Mouse (Mus musculus): ENCODE data around the gene Rab3ip.

Gene Rab3ip

DNA sequence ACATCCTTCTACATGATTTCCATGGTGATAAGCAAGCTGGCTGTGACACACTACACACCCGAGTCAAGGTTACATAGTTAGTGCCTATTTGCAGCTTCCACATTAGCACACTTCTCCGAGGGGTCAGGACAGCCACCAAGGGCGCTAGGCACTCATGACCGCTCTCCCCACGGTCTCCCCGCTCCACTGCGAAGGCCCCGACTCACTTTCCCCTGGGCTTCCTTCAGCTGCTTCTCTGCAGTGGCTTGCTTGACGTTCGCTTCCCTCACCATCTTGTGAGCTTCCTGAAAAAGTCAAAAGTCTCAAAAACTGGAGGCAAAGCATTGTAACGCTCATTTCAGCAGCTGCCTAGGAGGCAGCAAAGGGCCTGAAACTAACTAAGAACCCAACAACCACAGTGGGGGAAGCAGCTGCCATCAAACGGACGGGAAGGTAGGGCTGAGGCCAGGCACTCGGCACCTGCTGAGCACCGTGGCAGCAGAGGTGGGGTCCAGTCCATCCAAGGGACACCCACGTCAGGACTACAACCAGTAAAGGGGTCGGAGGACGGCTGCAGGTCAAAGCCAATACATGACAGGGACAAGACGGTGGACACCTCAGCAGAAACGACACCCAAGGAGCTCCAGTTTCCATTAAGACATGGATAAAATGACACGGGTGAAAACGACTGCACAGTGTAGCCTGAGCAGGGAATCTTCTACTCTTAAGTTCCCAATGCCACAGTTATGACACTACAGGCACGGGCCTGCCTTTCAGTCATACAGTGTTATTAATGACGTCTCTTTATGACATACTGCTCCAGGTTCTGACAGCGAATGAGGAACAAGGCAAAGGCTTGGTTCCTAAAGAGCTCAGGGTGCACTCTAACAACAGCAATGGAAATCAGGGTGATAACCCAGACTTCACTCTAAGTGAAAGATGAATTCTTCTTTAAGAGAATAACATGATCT, 30.9 kb downstream of the Rab3ip start:
- no peak for DNase-seq (ENCODE audit: low spot score)

DNA sequence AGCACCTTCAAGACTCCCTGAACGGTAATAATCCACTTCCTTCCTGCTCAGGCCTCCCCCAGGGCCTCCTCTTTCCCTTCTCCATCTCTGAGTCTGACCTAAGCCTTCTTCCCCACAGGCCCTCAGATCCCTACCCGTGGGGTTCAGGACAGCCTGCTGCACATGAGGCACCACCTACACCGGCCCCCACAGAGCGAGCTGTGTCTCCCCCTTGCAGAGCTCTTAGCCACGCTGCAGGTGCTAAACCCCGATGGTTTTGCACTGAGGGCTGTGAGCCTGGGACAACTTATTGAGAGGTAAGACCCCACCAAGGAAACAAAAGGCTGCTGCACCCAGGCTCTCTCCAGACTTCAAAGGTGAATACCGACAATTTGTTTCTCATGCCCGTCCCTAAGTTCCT, 34.0 kb downstream of the Rab3ip start:
- DNase-seq (ENCODE audit: low spot score): no peak

DNA sequence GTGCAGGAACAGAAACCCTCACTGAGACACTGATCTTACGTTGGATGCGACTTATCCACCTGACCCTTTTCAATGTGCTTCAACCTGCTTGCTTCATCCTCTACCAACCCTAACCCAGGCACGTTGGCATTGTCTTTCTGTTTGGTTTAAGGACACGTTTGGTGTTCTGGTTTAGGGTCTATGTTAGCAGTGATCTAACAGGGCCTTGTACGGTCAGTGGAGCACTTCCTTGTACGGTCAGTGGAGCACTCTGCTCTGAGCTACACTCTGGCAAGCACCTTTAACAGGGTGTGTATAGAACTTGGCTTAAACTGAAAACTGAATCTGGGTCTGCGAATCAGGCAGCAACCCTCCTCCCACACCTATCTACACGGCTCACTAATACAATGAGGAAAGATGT, 35.3 kb downstream of the Rab3ip start:
- no peak for DNase-seq (ENCODE audit: low spot score)

DNA sequence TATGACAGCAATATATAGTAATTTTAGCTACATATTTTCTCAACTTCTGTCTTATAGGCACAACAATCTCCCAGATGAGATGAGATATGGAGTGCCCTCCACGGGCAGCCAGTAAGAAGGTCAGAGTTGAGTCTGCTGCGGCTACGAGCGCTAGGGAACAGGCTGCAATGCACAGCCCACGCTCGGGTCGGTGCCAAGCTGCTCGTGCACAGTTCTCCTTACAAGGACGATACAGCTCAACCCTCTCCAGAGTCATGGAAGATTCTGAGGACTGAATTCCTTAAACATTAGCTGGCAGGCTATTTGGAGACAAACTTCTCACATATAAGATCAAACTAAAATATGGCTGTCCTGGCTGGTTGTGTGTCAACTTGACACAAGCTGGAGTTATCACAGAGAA, 36.0 kb downstream of the Rab3ip start:
- DNase-seq (ENCODE audit: low spot score): no peak

DNA sequence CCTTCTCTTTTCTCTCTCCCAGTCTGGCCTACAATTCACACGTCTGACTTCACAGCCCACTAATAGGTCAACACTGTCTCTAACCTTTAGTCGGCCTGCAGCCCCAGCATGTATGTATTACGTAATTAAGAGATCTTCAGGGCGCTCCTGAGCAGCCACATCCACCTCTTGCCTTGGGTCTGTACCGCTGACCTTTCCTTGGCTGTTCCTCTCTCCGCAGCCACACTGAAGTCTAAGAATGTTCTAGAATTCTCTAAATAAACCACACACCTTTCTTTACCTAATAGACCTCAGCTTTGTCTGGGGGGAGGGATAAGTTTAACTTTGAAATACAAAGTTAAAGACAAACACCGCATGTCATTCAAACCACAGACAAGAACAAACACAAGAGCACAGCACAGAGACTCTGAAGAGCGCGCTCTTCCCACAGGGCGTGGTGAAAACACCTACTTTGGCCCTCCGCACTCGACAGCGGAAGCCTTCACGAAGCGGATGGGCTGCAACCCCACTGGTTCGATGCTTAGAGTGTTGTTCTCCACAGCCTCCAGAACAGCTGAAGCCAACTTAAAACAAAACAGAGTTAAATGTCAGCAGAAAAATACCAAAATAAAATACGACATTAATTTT, 36.8 kb downstream of the Rab3ip start:
- DNase-seq (ENCODE audit: low spot score): no peak

DNA sequence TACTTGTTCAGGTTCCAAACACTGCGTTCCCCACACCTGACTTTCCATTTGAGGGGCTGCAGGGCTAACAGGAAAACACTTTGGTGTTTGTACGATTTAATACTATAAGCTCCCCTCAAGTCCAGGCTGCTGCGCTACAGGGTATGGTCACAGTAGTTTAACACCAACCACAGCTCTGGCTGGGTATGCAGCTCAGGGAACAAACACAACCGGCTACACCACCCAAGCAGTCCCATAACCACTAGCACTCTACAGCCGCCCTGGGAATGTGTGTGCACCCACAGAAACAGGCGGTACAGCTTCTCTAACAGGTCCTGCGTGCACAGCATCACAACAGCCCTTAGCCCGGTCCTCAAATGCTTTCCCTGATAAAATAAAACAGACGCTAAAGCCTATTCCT, 37.7 kb downstream of the Rab3ip start:
- no peak for DNase-seq (ENCODE audit: low spot score)

DNA sequence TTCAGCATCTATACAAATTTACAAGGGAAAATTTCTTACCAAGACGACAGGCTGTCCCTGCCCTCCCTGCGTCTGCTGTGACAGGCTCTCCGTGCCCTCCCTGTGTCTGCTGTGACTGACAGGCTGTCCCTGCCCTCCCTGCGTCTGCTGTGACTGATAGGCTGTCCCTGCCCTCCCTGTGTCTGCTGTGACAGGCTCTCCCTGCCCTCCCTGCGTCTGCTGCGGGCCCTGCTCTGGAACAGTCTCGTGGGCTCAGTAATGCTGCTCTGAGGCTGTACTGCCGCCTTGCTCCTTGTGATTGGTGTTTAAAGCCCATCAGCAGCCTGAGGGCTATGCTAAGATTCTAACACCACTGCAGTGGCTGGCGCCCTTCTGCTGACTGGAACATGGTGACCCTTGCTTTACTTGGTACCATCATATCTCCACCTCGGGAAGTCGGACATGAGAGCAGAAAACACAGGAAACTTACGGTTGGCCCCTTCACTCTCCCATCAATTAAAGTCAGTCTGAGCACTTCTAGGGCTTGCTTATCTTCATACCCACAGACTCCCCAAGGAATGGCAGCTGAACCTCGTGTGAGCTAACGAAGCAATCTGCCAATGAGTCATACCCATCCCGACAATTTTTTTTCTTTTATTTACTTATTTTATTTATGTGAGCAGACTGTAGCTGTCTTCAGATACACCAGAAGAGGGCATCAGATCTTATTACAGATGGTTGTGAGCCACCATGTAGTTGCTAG, 41.5 kb downstream of the Rab3ip start:
- DNase-seq (ENCODE audit: low spot score): peak; percentile 81

DNA sequence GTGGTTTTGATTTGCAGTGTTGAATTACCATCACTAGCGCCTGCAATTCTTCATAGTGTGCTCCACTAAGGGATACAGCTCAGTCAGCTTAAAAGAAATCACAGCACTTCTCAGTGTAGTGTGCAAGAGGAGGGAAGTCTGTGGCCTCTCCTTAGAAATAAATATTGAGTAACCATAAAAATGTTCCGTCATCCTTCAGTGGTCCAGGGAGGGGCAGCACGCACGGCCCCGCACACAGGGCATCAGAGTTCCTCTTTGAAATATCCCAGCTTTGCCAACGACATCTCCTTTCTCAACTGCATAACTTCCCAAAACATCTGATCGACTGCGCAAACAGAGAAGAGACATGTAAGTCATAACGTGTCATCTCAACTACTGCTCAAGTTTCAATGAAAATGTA, 43.8 kb downstream of the Rab3ip start:
- no peak for DNase-seq (ENCODE audit: low spot score)

DNA sequence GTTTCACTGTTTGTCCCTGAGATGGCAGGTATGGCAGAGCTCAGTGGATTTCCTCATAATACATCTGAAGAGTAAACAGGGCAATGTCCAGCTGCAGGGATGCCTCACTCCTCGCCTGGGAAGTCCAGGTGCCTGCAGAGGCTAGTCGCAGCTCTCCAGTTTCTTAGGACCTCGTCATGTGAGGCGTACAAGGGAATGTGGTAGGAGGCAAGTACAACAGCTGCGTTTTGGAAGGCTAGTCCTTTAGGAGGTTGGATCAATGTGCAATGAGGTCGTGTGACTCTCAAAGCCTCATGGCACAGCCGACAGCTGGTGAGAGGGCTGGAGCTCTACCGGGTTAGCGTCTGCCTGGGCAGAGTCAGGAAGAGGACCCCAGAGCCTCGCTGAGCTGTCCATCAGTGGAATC, 46.1 kb downstream of the Rab3ip start:
- no peak for DNase-seq (ENCODE audit: low spot score)

DNA sequence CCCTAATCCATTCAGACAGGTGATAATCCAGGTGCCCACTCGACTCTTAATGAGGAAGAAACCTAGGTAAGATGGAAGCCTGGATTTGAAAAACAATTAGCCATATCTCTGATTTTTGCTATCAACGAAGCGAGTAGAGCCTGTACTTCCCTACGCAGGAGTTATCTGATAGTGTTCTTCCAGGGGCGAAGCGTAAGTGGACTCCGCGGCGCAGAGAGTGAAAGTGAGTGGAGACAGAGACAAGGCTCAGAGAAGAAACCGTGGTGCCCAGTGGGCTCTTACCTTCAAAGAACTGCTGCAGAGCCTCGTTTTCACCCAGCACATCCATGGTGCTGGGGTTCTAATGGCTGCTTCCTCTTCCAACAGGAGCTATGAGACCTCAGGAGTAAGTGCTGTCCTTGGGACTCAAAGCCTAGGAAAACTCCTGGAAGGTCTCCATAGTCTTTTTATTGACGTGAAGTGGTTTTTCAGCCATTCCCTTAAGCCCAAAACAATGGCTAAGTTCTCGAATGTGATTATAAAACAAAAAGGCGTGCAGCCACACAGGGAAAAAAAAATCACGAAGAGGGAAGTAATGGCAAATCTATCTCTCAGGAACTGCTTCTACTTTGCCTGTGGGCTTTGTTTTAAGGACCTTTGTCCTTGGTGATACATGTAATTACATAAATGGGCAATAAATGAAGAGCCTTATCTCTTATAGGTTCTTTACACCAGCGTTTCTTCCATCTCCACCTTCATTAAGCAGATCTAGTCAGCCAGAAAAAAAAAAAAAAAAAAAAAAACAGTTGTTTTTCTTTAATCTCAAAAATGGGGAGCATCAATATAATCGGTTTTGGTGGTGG, 54.0 kb downstream of the Rab3ip start, which contains the start of gene Myrfl:
TSS of gene Myrfl (minus strand) at position 584 of the 842 bp plus-strand sequence.
- no peak for DNase-seq (ENCODE audit: low spot score)

DNA sequence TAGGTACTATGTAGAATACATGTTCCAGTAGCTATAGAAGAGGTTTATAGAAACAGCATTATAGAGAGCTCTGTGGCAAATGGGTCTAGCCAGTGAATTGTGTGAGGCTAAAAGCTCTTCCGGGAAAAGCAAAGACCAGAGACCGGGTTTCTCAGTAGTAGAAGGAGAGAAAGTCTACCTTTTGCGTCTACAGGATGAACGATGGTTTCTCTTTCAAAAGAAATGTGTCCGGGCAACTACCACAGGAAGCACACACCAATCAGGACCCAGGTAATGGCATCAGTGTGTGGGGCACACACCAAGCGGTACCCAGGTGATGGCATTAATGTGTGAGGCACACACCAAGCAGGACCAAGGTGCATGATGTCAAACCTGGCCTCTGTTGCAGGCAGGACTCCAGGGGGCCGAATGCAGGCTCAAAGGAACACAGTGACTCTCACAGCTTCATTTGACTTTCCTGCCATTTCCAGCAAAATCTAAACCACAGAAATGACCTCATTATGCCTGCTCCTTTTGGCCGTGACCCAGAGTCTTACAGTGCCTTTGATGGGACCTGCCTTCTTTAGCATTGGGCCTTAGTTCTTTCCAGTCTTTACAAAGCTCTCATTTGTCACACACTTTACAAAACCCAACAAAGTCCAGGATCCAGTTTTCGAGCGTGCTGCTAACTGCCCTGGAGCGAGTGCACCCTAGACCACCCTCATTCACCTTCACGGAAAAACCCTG, 55.3 kb downstream of the Rab3ip start:
- no peak for DNase-seq (ENCODE audit: low spot score)

DNA sequence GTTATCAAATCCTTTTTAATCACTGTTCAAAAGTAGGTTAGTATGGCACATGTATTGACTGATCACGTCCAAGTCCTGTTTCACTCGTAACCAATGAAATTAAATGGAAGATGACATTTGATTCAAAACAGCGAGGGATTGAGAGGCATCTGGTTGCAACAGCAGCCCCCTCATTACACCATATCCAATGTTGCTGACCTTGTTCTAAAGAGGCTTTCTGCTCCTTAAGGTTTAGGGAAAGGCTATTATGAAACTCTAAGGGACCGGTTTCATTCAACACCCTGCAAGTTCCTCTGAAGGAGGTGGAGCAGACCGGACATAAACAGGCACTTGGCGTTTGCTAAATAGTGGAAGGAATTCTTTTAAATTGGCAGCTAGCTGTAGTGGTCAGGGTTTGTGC, 56.0 kb downstream of the Rab3ip start:
- peak; percentile 44 for DNase-seq (ENCODE audit: low spot score)

DNA sequence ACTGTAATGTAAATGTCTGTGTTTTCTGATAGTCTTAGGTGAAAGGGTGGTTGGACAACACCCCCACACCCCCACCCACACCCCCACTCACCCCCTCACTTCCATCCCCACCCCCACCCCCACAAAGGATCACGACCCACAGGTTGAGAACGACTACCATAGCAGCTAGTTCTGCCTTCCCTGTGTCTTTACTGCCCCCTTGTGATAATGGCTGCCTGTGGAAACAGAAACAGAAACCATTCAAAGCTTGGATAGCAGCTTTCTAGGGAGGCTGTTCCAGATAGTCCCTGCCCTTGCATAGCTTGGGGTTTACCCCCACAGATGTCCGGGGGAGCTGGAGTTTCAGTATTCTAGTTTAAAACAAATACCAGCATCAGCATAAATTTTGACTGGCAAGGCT, 56.8 kb downstream of the Rab3ip start:
- peak; percentile 50 for DNase-seq (ENCODE audit: low spot score)

DNA sequence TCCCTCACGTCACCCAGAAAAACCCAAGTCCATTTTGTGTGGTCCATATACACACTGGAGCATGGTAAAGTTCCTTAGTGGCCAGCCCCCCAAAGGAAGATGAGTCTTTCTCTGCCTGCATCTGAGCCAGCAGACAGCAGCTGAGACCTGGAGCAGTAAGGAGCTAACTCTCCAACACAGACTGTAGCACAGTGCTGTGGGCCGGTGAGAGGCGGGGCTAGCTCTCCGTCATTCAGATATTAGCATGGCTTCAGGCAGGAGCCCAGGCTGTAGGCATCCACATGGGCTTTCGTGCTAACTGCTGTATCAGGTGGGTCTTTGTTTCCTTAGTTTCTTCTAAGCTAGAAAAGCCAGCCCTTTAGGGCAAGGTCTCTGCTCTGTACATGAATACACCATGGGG, 60.0 kb downstream of the Rab3ip start:
- DNase-seq (ENCODE audit: low spot score): no peak

DNA sequence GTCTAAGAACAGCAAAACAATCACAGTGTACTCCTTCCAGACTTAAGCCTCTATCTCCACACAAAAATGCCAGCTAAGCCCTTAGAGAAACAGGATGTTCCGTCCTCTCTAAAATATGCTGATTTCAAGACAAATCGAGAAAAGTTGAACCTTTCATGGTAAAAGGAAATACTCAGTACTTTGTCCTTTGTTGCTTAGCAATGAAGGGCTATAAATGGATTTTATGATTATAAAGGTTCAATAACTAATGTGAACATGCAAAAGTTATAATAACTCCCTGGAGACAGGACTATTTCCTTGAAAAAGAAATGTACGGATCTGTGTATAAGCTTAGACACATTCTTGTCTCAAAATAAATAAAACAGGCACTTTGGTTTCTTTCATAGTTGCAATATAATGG, 66.0 kb downstream of the Rab3ip start:
- DNase-seq (ENCODE audit: low spot score): no peak

DNA sequence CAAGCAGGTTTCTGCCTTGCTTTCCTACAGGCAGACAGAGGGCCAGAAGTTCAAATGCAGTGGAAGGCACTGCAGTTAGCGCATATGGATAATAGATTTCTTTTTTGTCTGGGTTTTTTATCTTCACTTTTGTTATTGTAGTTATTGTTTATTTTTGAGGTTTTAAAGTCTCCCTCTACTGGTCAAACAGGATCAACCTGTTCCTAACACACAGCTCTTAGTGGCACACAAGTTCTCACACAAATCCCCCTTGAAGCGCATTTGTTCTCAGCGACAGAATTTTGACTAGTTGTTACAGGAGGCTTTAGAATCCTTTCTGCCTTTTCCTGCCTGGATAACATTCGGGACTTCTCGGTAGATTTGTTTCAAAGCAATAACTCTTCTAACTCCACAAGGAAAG, 67.0 kb downstream of the Rab3ip start:
- no peak for DNase-seq (ENCODE audit: low spot score)

DNA sequence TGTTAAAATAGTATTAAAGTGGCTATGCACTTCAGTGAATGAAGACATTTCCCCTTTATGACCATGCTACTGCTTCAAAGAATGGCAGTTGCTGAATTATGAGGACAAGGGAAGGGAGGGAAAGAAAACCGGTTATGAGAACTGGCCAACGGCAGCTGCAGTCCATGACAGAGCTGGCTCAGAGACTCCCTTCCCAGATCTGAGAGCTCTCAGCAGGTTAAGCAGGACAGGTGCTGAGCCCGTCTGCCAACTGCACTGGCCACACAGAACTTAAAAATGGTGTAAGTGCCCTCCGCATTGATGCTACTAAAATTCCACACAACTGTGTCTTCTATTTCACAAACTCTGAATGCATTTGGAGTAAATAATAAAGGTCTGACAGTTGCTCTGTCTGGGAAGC, 73.1 kb downstream of the Rab3ip start:
- DNase-seq (ENCODE audit: low spot score): no peak

DNA sequence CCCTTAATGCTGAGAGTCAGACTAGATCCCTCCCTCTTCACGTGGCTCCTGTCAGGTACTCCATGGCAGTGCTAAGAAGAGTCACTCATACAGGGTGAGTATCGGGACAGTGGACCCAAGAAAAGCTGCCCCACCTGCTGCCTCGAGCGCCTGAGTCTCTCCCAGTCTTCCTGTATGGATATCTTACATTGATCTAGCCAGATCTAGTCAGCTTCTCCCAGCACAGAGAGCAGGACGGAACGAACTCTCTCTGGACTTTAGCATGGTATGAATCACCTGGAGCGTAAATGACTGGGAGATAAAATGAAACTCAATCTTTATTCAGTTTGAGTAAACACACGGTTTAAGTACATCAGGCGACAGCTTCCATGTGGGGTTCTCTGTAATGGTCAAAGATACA, 76.1 kb downstream of the Rab3ip start:
- no peak for DNase-seq (ENCODE audit: low spot score)

DNA sequence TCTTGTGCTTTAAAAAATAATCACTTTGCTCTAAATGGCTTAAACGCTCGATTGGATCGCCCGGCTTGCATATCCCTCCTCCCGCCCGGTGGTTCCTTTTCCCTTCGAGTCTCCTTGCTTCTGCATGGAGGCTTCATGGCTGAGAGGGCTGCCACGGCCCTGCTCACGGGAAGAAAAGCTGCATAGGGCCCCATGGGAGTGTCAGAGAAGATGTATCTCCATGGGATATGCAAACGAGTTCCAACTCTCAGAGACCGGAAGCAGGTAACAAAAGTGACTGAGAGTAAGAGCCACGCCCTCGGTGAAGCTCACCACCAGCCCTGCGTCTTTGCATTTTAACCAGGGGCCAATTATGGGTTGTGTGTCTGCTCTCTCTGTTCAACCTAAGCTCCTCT, 78.6 kb downstream of the Rab3ip start:
- no peak for DNase-seq (ENCODE audit: low spot score)

DNA sequence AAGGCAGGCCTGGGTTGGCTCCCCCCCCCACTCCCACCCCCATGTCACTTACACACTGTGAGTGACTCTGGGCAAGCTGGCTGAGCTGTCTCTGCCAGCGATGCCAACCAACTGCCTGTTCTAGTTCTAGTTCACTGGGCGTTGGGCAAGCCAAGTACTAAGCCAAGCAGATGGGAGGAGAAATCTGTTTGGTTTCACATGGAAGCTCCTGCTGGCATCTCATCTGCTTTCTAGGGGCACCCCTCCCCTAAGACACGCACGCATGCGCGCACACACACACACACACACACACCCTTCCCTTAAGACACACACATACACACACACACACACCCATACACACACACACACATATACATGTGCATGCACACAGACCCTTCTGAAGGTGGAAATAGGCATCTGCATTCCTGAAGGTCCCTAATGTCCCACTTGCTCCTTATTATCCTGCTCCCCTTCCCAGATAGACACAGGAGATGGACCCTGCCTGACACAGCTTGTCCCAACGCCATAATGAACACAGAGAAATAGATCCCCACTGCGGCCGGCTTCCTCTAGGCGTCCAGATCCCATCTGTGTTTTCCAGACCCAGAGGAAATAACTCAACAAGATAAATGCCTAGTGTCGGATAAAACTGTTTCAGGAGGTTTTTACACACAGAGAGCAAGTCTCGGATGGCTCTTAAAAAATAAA, 79.1 kb downstream of the Rab3ip start:
- no peak for DNase-seq (ENCODE audit: low spot score)

DNA sequence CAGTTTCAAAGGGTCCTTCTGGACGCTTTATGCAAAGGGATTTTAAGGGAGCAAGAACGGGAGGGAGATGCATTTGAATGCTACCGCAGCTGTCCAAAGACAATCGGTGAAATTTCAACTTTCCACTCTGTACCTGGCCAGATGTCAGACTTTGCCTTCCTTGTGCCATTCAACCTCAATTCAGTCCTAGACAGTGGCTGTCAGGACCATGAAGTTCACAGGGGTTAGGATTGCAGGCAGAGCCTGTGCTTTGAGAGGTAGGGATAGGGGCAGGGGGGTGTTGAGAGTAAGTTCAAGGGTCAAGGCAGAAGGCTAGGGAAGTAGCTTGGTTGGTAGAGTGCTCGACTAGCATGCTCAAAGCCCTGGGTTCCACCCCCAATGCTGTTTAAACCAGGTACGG, 79.8 kb downstream of the Rab3ip start:
- no peak for DNase-seq (ENCODE audit: low spot score)

All from MN1 (cell line).